Mouse (Mus musculus): ENCODE results near the gene Gm16503.
"Not testable (repeated sequence)": the region's sequence is repeated elsewhere in the genome, so short reads cannot be mapped to it uniquely, and the experiment has no call there.

Gene Gm16503

GRCm38 (mm10) chr4:147539918-147540317 is at the start of gene Gm16503:
Gene Gm16503 (plus strand): TSS chr4:147540218.
- not testable (repeated sequence) for DNase-seq (ENCODE audit: low spot score)

- not testable (repeated sequence) for DNase-seq (ENCODE audit: low spot score)
Observed at GRCm38 (mm10) chr4:147492117-147492516, 47.9 kb upstream of the Gm16503 start, which contains the start of gene Zfp982. Gene Zfp982 (plus strand): TSS chr4:147492417.

DNA sequence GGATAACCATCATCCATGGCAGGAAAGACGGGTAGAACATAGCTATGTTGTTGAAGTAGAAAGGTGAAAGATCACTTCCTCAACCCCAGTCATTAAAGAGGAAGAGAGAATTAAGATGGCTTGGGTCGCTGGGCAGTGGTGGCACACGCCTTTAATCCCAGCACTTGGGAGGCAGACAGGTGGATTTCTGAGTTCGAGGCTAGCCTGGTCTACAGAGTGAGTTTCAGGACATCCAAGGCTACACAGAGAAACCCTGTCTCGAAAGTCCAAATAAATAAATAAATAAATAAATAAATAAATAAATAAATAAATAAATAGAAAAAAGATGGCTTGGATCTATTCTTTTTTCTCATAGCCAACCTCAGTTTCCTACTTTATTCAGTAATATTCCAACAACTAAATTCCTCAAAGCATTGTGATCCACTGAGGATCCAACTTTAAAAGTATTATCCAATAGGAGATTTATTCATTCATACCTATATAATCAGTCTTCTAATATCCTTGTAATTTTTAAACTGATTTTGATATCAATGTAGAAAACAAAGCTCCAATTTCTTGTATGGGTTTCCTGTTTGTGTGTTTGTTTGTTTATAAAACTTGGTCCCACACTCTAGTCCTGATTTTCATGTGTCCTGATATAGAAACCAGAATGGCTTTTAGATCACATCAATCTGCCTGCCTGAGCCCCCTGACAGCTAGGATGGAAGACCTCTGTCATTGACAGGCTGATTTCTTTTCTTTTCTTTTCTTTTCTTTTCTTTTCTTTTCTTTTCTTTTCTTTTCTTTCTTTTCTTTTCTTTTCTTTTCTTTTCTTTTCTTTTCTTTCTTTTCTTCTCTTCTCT is 41.0 kb upstream of the Gm16503 start:
- DNase-seq (ENCODE audit: low spot score) = not testable (repeated sequence)

- DNase-seq (ENCODE audit: low spot score) = no peak
Observed at GRCm38 (mm10) chr4:147509174-147509573, 30.8 kb upstream of the Gm16503 start.

- DNase-seq (ENCODE audit: low spot score) = peak; percentile 22
Observed at GRCm38 (mm10) chr4:147518981-147519380, 21.0 kb upstream of the Gm16503 start.

DNA sequence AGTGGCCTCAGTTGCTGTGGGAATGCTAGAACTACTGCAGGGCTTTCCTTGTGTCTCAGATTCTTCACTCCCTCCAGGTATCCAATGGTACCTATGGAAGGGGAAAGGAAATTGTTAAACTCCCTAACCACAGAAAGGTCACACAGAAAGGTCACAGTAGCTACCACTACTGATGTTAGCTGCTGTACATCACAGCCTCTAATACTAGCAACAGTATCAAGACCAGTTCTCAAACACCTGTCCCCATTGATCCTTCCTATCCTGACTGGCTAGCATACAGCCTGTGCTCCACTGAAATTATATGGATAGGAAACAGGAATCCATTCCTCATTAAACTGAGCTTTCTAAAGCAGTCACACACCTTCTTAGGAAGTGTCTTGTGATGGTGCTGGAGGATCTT is 19.9 kb upstream of the Gm16503 start:
- DNase-seq (ENCODE audit: low spot score) = no peak

DNA sequence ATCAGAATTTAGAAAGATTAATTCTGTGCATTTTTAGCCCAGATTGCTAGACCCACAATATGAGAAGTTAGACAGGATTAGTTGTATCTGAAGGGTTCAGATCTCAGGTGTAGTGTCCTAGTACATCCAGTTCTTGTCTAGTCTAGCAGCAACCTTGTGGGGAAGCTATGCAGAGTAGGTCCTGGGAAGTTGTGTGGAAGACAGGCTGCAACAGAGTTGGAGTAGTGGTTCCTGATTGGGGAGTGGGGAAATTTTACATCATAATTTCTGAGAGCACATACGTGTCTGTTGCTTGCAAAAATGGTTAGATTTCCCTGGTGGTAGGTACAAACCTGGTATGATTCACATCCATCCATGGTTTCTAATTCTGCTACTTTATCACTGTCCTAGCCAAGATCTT is 14.9 kb upstream of the Gm16503 start:
- DNase-seq (ENCODE audit: low spot score) = no peak

GRCm38 (mm10) chr4:147530366-147530765 is 9.7 kb upstream of the Gm16503 start:
- DNase-seq (ENCODE audit: low spot score) = no peak

DNA sequence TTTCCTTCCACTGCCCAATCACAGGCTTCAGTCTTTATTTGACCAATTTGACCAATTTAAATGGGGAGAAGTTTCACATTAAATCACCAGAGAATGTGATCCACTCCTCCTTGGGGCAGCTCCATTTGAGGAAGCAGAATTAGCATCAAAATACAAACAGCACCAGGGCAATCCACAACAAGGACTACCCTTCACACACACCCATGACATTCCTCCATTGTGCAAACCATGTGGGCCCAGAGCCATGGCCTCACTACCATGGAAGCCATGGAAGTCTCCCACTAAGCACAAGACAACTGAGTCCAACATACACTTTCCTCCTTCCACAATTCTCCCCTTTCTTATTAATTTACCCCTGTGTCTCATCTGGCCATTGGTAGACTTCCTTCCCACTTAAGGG is 4.1 kb upstream of the Gm16503 start:
- not testable (repeated sequence) for DNase-seq (ENCODE audit: low spot score)

GRCm38 (mm10) chr4:147537702-147538101 is 2.3 kb upstream of the Gm16503 start:
- DNase-seq (ENCODE audit: low spot score) = no peak

- no peak for DNase-seq (ENCODE audit: low spot score)
Observed at GRCm38 (mm10) chr4:147541105-147541504, 1.1 kb downstream of the Gm16503 start.

- not testable (repeated sequence) for DNase-seq (ENCODE audit: low spot score)
Observed at GRCm38 (mm10) chr4:147553071-147553470, 13.1 kb downstream of the Gm16503 start, which contains the start of gene Zfp985. Gene Zfp985 (plus strand): TSS chr4:147553277.

- not testable (repeated sequence) for DNase-seq (ENCODE audit: low spot score)
Observed at GRCm38 (mm10) chr4:147554361-147554760, 14.3 kb downstream of the Gm16503 start.

- not testable (repeated sequence) for DNase-seq (ENCODE audit: low spot score)
Observed at GRCm38 (mm10) chr4:147556921-147557320, 16.9 kb downstream of the Gm16503 start.

- DNase-seq (ENCODE audit: low spot score) = not testable (repeated sequence)
Observed at GRCm38 (mm10) chr4:147558011-147558410, 18.0 kb downstream of the Gm16503 start.

- DNase-seq (ENCODE audit: low spot score) = not testable (repeated sequence)
Observed at GRCm38 (mm10) chr4:147559096-147559495, 19.1 kb downstream of the Gm16503 start.

GRCm38 (mm10) chr4:147565426-147566220 is 25.6 kb downstream of the Gm16503 start:
- no peak for DNase-seq (ENCODE audit: low spot score)

- DNase-seq (ENCODE audit: low spot score) = not testable (repeated sequence)
Observed at GRCm38 (mm10) chr4:147571156-147571555, 31.1 kb downstream of the Gm16503 start.

- DNase-seq (ENCODE audit: low spot score) = not testable (repeated sequence)
Observed at GRCm38 (mm10) chr4:147579371-147579770, 39.4 kb downstream of the Gm16503 start.

GRCm38 (mm10) chr4:147586511-147587473 is 46.8 kb downstream of the Gm16503 start:
- no peak for DNase-seq (ENCODE audit: low spot score)

Data from yolk sac, embryonic 10.5 days (tissue).